Mouse (Mus musculus) monocyte, adult 5-6 weeks (primary cell): Measurements from ENCODE around the gene Cdcp2. TPM values are rescaled to one million over a fixed set of nuclear protein-coding genes. Genes with fewer than 3 reads are reported as not detected.
"Not testable (repeated sequence)": the region's sequence is repeated elsewhere in the genome, so short reads cannot be mapped to it uniquely, and the experiment has no call there.

Experiments used
- ATAC-seq: fragments of 153-309, 156-312 bp; replicated peaks from 2 replicates; pipeline ENCODE4 v1.8.0; 2017; ENCODE audit warnings: mild to moderate bottlenecking; ENCODE audit not compliant: low TSS enrichment, insufficient number of reproducible peaks, severe bottlenecking, poor library complexity, low FRiP score
- total RNA-seq: library from RNA; stranded (forward); fragments of 200-1000, 200-491, 200-594 nt; gene quantifications from 3 replicates; pipeline ENCODE4 v1.2.3, GENCODE M21; 2017

Gene Cdcp2
- total RNA-seq, 1 experiment from 2014 or later, result not detected

DNA sequence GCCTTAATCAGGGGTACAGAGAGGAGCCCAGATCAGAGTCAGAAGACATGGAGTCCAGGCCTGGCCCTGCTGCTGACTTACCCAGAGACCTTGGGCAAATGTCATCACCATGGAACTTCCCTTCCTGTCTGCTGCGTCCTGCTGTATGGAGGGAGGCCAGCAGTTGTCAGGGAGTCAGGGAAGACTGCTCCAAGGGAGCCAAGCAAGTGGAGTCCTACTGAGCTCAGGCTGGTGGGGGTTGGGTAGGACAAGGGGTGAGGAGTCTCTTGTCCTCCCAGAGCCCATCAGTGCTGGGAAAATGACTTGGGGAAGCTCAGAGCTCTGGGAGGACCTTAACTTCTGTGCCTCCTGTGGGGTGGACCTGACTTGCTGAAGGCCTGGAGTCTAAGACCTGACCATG, 12.3 kb upstream of the Cdcp2 start:
- ATAC-seq, result no peak

DNA sequence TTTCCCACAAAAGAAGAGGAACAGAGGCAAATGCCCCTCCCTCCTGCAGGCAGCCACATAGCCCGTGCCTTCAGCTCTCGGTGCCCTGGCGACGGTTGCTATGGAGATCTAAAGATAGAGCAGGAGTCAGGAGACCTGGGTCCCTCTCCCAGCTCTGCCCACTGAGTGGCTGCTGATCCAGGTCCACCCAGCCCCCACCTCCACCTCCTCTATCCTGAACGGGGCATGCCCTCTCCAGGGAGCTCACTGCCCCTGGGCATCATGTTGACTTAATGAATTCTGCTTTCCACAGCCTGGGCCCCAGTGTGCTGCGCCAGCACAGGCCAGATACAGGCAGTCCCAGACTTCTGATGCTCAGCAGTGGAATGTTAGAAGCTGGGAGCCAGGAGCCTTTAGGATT, 11.8 kb upstream of the Cdcp2 start:
- no peak for ATAC-seq

DNA sequence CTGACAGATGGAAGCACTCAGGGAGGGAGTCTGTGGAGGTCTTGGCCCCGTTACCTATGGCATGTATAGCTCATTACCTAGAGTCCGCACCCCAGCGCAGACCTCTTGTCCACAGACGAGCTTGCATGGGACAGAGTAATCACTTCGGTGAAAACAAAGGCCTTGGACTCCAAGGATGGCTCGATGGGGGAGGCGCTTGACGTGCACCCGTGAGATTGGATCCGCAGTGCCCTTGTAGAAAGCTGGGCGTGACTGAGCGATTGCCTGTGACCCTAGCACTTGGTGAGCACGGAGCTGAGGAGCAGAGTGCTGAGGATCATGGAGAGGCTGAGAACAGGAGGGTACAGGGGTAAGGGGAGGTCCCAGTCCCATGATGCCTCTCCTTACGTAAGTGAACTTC, 5.0 kb upstream of the Cdcp2 start:
- ATAC-seq, result no peak

DNA sequence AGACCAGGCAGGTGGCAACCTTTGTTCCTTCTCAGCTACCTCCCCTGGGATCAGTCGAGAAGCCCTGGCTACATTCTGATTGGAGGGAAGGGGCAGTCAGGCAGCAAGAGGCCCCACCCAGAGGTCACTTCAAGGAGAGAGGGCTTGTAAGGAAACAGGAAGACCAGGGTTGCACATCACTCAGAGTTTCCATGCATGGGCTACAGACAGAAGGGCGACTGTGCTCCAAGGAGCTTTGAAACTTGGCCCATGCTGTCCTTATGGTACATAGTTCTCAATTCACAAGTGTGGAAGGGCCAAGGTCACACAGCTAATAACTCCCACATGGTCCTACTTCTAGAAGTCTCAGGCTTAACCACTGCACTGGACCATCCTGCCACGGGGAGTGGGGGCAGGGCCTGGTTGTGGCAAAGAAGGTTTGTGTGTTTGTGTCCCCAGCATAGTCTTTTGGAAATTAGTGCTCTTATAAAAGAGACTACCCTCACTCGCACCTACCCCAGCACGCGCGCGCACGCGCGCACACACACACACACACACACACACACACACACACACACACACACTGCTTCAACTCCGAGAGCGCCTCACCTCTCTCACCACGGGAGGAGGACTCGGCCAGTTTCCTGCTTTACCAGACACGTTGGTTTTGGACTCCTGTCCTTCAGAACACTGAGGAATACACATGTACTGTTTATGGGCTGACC, 2.1 kb upstream of the Cdcp2 start:
- no peak for ATAC-seq

DNA sequence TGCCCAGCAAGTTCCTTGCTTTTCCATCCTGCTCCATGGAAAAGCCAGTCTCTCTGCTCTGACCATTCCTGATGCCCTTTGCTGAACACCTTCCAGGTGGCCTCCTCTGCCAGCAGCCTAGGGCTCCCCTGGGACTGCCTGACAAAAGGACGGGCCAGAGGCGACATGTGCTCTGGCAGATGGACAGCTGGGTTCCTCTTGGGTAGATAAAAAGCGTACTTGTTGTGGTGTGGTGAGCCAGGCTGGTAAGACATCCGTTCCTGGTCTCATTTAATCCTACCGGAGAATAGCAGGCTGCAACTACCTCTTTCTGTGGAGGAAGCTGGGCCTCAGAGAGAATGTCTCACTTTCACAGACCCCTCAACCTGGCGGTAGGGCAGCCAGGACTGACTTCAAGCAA, 648 bp upstream of the Cdcp2 start:
- no peak for ATAC-seq

DNA sequence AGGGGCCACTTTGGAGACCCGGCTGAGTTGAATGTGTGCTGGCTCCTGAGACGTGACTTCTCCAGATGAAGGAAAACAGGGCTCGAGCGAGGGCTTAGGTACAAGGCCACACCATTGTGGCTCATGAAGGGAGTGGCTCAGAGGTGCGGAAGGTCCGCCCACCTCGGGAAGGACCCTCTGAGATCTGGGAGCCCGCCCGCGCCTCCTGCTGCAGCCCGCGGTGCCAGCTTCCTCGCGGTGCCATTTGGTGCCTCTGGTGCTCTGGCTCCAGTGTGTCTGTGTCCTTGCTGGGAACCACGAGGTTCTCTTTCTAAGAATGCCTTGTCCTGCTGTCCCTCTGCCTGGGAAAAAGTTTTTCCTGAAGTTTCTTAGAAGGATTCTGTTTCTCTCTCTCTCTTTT, 1.2 kb downstream of the Cdcp2 start:
- no peak for ATAC-seq

DNA sequence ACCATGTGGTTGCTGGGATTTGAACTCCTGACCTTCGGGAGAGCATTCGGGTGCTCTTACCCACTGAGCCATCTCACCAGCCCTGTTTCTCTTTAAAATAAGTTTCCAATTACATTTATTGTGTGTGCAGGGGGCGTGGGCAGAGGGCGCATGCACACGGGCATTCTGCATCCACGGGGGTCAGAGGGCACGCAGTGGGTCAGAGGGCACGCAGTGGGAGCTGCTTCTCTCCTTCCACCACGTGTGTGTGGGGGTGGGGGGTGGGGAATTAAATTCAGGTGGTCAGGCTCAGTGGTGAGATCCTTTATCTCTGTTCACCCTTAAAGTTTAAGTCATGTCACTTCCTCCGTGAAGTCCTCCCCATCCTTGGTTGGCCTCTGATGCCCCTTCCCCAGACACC, 1.7 kb downstream of the Cdcp2 start:
- no peak for ATAC-seq

DNA sequence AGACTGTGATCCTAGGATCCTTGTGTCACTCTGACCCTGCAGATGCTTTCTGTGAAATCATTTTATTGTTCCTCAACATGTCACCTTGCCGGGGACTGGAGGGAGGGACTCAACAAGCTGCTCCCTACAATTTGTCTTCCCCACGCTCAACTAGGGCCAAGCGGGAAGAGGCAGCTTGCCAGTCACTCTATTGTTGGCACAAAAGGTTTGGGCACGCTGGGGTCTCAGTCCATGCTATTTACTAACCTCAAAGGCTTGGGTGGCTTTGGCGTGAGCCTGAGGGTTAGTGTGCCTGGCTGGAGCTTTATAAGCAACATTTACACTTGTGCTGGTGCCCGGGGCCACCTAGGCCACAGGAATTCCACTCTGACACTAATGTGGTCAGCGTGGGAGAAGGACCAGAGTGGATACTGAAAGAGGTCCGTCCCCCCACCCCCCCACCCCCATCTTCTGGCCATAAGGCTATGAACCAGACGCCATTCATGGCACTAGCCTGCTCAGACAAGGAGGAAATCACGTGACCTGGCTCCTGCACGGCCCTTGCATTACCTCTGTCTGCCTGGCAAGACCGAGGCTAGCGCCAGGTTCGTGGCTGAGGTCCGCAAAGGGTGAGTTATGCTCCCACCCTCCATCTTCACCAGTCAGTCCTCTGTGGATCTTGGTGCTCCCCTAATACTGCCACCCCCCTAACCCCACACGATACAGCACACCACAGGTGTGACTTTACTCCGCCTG, 2.3 kb downstream of the Cdcp2 start:
- ATAC-seq, result no peak

DNA sequence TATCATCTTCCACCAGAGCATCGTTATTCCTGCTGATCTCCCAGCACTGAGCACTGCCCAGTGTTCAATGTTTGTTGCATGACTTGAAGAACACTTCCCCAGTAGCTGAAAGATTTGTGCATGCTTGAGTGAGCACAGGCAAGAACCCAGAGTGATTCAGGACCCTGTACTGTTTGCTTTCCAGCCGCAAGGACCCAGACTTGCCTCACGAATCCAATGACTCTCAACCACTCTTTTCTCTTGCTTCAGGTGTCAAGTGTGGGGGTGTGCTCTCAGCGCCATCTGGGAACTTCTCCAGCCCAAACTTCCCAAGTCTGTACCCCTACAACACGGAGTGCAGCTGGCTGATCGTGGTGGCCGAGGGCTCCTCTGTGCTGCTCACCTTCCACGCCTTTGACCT, 5.5 kb downstream of the Cdcp2 start:
- no peak for ATAC-seq

DNA sequence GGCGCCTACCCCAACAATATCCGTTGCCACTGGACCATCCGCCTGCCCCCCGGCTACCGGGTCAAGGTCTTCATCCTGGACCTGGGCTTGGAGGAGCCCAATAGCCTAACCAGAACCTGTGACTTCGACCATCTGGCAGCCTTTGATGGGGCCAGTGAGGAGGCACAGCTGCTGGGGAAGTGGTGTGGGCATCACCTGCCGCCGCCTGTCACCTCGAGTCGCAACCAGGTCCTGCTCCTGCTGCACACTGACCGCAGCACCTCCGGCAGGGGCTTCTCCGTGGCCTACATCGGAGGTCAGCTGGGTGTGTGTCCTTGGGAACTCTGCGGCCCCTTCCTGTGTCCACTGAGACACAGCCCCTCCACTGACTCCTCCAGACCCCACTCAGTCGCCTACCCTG, 10.1 kb downstream of the Cdcp2 start:
- no peak for ATAC-seq

DNA sequence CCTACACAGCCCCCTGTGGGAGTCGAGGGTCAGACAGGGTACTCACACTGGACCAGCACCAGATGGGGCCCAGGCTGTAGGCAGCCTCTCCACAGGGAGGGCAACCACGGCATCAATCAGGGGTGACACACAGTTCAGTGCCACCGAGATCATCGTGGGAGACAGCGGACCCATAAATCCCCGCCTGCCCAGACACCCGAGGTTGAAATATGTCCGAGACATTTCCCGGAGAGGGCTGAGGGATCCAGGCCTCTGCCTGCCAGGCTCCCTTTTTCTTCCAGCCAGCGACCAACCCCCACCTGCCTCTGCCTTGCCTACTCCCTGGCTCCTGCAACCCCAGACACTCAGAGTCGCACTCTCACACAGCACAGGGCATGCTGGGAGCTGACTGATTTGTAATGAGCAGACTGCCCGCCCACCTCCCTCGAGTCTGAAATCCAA, 11.6 kb downstream of the Cdcp2 start:
- ATAC-seq, result no peak

DNA sequence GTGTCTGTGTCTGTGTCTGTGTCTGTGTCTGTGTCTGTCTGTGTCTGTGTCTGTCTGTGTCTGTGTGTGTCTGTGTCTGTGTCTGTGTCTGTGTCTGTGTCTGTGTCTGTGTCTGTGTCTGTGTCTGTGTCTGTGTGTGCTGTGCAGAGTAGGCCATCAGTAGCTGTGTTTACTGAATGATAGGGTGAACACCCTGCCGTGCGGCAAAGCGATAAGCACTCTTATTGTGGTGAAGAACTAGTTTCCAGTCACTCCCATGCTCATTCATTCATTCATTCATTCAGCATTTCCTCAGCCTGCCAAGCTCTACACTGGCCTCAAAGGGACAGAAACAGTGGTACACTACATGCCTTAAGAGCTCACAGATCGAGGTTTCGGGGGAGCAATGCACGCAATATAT, 12.5 kb downstream of the Cdcp2 start:
- ATAC-seq, result not testable (repeated sequence)

DNA sequence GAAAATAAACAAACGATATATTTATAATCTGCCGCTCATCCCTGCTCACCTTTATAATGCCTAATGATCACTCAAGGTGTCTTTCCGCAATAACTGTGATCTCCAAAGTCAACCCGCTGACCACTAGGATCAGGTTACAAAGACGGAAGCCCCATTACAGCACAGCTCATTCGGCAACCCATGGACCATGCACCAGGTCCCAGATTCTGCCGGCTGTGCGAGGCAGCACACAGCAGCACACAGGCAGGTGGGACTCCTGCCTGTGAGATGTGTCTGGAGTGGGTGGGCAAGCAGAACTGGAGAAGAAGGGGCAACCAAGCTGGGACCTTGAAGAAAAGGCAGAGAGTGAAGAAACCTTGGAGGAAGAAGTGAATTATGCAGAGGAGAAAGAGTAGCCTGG, 17.6 kb downstream of the Cdcp2 start:
- no peak for ATAC-seq

DNA sequence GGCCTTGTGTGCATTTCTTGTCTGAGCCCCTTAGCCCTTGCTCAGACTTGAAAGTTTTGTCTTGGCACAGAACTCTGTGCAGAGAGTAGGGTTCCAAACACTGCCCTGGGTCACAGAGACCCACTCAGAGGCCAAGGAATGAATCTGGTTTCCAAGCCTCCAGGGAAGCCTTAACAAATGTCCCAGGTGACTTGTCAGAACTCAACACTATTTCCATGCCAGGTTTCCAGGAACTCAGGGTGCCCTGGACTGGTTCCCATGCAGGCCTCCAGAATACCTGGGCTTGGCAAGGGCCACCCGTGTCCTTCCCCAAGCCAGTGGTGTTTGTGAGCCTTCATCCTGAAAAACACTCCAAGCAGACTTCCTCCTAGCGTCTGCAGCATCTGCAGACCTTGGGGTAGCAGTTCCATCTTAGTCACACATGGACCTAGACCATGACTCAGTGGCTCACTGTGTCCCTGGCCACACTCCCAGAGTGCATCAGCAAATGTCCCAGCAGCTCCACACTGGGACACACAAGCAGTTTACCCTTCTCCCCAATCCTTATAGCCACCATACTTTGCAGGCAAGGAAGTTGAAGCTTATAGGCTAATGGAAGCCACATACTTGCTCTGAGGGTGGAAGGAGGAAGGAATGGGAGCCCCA, 21.2 kb downstream of the Cdcp2 start:
- no peak for ATAC-seq

DNA sequence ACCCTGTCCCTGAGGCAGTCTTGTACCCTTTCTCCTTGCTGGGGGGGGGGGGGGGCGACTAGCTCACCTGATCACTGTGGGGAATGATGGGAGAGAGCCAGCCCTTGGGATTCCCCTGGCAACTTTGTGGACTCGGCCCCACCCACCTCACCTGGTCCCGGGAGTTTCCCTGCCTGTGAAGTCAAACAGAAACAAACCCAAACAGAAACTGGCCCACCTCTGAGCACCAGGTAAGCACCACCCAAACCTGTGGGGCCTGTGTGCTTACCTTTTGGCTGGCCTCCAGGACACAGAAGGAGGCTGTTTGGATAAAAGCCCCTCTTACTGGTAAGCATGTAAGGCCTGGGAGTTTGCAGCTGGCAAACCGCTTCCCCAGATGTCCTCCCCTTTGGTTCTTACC, 22.4 kb downstream of the Cdcp2 start:
- no peak for ATAC-seq

DNA sequence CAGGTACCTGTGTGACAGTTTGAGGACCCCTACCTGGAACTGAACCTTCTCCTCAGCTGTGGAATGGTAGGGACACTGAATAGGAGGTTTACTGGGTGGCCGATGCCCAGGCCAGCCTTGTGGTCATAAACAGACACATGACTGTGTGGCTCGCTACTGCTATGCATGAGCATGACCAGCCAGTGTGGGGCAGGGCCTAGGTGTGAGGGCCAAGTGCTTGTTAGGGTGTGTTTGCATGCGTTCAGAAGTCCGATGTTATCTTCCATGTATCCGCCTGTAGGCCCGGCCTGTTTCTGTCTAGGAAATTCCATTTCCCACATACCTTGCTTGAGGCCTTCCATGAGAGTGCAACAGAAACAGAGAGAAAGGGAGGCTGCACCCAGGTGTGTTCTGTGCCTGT, 24.0 kb downstream of the Cdcp2 start:
- no peak for ATAC-seq

DNA sequence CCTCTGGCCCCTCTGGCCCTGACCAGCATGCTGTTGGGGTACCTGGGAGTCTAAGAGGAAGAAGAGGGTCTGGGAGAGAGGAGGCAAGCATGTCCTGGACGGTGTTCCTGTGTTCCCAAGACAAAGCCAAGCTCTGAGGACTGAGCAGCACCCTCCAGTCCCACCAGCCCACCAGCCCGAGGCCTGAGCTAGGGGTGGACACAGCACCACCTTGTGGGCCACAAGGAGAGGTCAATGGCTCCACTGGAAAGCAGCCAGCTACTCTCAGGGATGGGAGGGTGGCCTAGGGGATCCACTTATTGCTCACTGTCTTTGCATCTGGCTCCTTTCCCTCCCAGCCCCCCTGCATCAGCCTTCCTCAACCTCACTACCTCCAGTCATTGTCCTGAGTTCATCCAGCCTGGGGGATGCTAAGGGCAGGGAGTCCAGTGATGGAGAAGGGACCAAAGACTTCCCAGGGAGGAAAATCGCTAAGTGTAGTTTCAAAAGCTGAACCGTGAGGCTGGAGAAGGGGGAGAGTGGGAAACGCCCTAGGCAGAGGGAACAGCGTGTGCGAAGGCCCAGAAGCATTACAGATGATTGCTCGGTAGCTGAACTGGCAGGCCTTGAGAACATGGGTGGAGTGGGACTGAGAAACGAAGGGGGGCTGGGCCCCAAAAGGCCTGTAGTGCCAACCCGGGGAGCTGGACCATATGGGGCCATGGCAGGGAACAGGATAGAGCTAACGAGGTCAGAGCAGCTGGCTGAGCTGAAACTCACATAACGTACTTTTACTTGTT, 24.7 kb downstream of the Cdcp2 start:
- no peak for ATAC-seq

DNA sequence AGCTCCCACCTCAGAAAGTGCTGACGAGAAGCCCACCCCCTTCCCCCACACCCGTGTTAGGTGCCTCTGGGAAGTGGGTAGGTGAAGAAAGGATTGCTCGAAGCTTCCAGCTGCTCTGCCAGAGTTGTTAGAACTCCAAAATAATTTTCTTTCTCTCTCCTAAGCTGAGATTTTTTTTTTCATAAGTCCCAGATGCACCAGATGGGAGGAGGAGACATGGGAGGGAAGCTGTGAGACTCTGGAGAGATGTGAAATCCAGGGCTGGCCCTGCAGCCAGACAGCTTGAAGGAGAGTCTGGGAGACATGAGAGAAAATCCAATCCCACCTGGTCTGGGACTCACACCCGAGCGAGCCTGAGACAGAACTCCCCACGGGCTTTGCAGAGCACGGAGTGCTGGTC, 27.7 kb downstream of the Cdcp2 start:
- no peak for ATAC-seq

DNA sequence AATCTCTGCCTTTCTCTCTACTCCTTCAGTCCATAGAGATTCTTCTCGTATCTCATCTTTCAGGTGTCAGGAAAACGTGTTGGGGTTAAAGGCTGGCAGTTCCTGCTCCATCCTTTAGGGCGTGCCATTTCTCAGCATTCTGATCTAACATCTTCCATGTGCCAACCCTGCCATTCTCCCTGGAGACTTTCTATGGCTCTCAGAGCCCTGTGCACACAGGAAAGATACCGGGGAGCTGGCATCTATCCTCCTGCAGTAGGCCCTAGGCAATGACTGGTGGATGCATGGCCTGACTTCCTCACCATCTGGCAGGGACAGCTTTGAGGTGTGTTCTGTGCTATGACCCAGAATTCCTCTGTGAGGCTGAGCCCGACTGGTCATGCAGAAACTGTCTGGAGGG, 28.4 kb downstream of the Cdcp2 start:
- no peak for ATAC-seq
